Mouse (Mus musculus) heart, postnatal 0 days (tissue): ENCODE measurements at regions not wholly inside any gene's neighbourhood (a gene's known extent, or its start where the extent isn't known, plus 50 kb on each side); places are given as distances from the start of the nearest gene placed in this dataset.

Experiments
- CTCF ChIP-seq: IDR thresholded peaks from 2 replicates; pipeline ENCODE4 v1.5.1; 2016; ENCODE audit warnings: antibody characterized with exemption, control low read depth, low read depth
- EP300 ChIP-seq: IDR thresholded peaks from 2 replicates; pipeline ENCODE4 v1.6.1; 2016; ENCODE audit warnings: antibody characterized with exemption, low read depth

GRCm38 (mm10) chr2:172674641-172675040 lies 125.2 kb downstream of the Tfap2c start:
- no peak for TF ChIP-seq EP300
- TF ChIP-seq CTCF: no peak
